Mouse (Mus musculus) forebrain, postnatal 0 days (tissue): ENCODE measurements at regions not wholly inside any gene's neighbourhood (a gene's known extent, or its start where the extent isn't known, plus 50 kb on each side); places are given as distances from the start of the nearest gene placed in this dataset.

Source experiments
- ATAC-seq: fragments of 200-750 bp; cut with Nextera tagmentation; 2 replicates; pipeline ENCODE4 v1.8.0; 2017; ENCODE audit warnings: mild to moderate bottlenecking, moderate library complexity
- DNase-seq: peaks from one replicate; pipeline ENCODE4 v3.0.0-alpha.2; 2015
- H3K27ac ChIP-seq: fragments of 300-500 bp; sonication (generic); 2 replicates; pipeline ENCODE4 v1.5.1; 2014; ENCODE audit warnings: low read depth, mild to moderate bottlenecking, antibody characterized with exemption, low read length, moderate library complexity, mixed read lengths
- H3K27me3 ChIP-seq: fragments of 300-500 bp; sonication (generic); 2 replicates; pipeline ENCODE4 v1.6.1; 2014; ENCODE audit warnings: mild to moderate bottlenecking, low read length, mixed read lengths; ENCODE audit not compliant: insufficient read depth
- H3K36me3 ChIP-seq: fragments of 300-500 bp; sonication (generic); 2 replicates; pipeline ENCODE4 v1.6.1; 2014; ENCODE audit warnings: mild to moderate bottlenecking, moderate library complexity; ENCODE audit not compliant: insufficient read depth
- H3K4me1 ChIP-seq: fragments of 300-500 bp; sonication (generic); 2 replicates; pipeline ENCODE4 v1.6.1; 2014; ENCODE audit warnings: antibody characterized with exemption; ENCODE audit not compliant: insufficient read depth
- H3K4me2 ChIP-seq: fragments of 300-500 bp; sonication (generic); 2 replicates; pipeline ENCODE4 v1.6.1; 2014; ENCODE audit warnings: low read depth, mild to moderate bottlenecking, moderate library complexity
- H3K4me3 ChIP-seq: fragments of 300-500 bp; sonication (generic); 2 replicates; pipeline ENCODE4 v1.5.1; 2014; ENCODE audit warnings: low read depth, low read length, mixed read lengths
- H3K9ac ChIP-seq: fragments of 300-500 bp; sonication (generic); 2 replicates; pipeline ENCODE4 v1.6.1; 2014; ENCODE audit warnings: mild to moderate bottlenecking
- H3K9me3 ChIP-seq: fragments of 300-500 bp; sonication (generic); 2 replicates; pipeline ENCODE4 v1.6.1; 2016; ENCODE audit warnings: low read length
- CTCF ChIP-seq: sonication (generic); IDR thresholded peaks from 2 replicates; pipeline ENCODE4 v1.5.1; 2016; ENCODE audit warnings: antibody characterized with exemption, control low read depth, low read depth
- WGBS: fragments of 180-500 bp; shearing (Covaris S2); extraction: QIAGEN DNeasy Blood & Tissue Kit; methylation state at CpG from one replicate; pipeline ENCODE4 v1.1.7; 2014; 5-methylcytosine and 5-hydroxymethylcytosine counted together

DNA sequence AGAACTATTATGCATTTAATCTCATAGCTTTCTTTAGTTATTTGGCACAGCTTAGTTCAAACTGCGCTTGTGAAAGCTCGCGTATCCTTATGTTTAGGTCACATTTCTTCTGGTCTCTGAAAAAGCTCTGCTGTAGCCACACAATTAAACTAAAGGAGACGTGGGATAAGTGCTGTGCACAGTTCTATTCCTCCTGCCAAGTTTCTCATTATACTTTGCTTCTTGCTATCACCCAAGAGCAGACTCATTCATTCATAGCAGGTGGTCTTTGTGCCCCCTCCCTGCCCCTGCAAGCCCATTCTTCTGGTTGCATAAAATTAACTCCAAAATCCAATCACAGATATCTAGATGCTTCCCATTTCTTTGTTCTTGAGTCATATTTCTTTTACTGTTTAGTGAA lies 403.6 kb upstream of the Map3k7 start:
- no peaks in the 10 kb centered on the region for H3K9me3 ChIP-seq
- H3K4me2 ChIP-seq = no peak overlapping the region
- H3K36me3 ChIP-seq = no peaks in the 10 kb centered on the region
- 26% methylated on average over 4 of the region's 4 CpGs for WGBS
- H3K4me1 ChIP-seq = 0 out of 2 replicates have a peak, but pooled peaks cover 3% of the 10 kb centered on the region
- H3K4me3 ChIP-seq = no peak overlapping the region
- no peak overlapping the region for H3K27ac ChIP-seq
- H3K9ac ChIP-seq = no peak overlapping the region
- ATAC-seq (no peak), DNase-seq (no peak)
- H3K27me3 ChIP-seq = no peaks in the 10 kb centered on the region
- TF ChIP-seq CTCF = no peak

DNA sequence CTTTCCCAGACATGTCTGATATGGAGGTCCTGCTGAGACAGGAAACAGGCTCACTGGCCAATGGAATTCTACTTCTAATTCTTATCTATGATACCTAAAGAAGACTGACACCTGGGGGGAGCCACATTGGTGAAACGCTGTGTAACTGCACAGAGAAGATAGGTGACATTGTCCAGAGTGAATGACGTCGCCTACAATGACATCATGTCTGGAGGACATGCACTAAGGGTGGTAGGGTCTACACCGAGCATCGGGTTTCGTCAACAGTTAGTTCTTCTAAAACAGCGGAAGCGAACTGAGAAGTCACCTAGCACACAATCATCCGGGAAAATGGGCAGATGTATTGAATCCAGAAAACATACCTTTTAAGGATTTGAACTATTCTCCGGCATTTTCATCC lies 402.7 kb upstream of the Map3k7 start:
- Histone ChIP-seq H3K36me3 (no peaks in the 10 kb centered on the region), H3K27ac (no peak overlapping the region), H3K4me1 (0 out of 2 replicates have a peak, but pooled peaks cover 3% of the 10 kb centered on the region), H3K9ac (no peak overlapping the region), H3K27me3 (no peaks in the 10 kb centered on the region), H3K4me2 (no peak overlapping the region), H3K4me3 (no peak overlapping the region), H3K9me3 (no peaks in the 10 kb centered on the region)
- no peak for ATAC-seq
- 94% methylated on average over 10 of the region's 10 CpGs for whole genome bisulfite sequencing
- TF ChIP-seq CTCF = no peak
- DNase-seq = no peak

DNA sequence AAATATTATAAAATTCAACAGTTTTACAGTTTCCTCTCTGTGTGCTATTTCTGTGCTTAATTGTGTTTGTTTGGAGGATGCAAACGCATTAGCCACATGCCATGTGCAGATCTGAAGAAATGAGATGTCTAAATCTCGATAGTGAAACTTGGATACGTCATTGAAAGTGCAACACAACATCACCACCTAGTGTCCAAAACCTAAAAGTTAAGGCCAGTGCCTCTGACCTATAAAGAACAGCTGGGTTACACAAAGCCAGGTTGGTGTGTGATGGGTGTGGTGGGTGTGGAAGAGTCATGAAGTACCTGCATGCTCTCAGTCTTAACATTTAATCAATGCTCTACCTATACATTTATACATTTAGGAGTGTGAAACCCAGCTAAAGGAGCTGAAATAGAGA lies 402.1 kb upstream of the Map3k7 start:
- no peak overlapping the region for H3K4me3 ChIP-seq
- H3K36me3 ChIP-seq = no peaks in the 10 kb centered on the region
- ATAC-seq (no peak), DNase-seq (peak; percentile 17)
- no peaks in the 10 kb centered on the region for H3K27me3 ChIP-seq
- TF ChIP-seq CTCF = peak; percentile 44; the same call in 1 of the 2 replicates
- H3K9me3 ChIP-seq = no peaks in the 10 kb centered on the region
- no peak overlapping the region for H3K4me2 ChIP-seq
- H3K27ac ChIP-seq = no peak overlapping the region
- H3K9ac ChIP-seq = no peak overlapping the region
- WGBS = 29% methylated on average over 3 of the region's 3 CpGs
- H3K4me1 ChIP-seq = 0 out of 2 replicates have a peak, but pooled peaks cover 3% of the 10 kb centered on the region

DNA sequence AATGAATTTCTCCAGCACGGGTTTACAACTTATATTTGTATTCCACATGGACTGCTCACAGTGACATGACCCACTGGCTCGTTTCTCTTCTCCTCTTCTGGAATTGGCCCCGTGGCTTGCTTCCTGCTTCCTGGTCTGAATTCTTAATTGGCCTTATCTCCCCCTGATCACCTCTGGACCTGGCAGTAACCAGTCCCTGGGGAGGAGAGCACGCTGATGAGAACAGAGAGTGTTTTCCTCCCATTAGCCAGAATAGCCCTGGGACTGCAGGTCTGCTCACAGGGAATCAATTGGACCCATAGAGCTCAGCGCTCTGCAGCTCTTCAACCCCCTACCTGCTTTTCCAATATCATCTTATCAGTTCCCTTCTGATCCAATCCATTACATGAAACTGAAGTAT lies 397.7 kb upstream of the Map3k7 start:
- Histone ChIP-seq H3K36me3 (no peaks in the 10 kb centered on the region), H3K9ac (no peak overlapping the region), H3K9me3 (no peaks in the 10 kb centered on the region), H3K4me2 (no peak overlapping the region), H3K4me1 (0 out of 2 replicates have a peak, but pooled peaks cover 3% of the 10 kb centered on the region), H3K4me3 (no peak overlapping the region), H3K27ac (no peak overlapping the region), H3K27me3 (no peaks in the 10 kb centered on the region)
- no peak for ATAC-seq
- TF ChIP-seq CTCF = no peak
- WGBS = 40% methylated on average over 5 of the region's 5 CpGs
- DNase-seq = no peak

DNA sequence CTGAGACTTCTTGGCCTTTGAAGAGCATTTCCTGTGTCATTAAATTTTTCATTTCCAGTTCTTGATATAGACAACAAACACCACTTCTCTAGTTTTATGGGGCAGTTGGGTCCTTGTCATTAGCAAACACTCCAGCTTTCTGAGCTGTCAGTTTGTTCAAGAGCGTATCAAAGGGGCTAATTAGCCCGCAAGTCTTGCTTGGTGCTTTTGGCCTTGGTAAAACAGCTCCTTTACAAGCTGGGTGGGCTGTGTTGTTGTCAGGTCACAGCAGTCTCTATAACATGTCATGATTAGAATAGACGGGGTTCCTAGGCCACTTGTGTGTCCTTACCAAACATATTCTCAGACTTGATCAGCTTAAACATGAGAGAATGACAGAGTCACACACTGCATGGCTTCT lies 397.1 kb upstream of the Map3k7 start:
- H3K27ac ChIP-seq = no peak overlapping the region
- H3K4me2 ChIP-seq = no peak overlapping the region
- H3K27me3 ChIP-seq = no peaks in the 10 kb centered on the region
- H3K4me3 ChIP-seq = no peak overlapping the region
- no peak overlapping the region for H3K9ac ChIP-seq
- DNase-seq (peak; percentile 7), ATAC-seq (no peak)
- H3K36me3 ChIP-seq = no peaks in the 10 kb centered on the region
- 22% methylated on average over 3 of the region's 3 CpGs for WGBS
- TF ChIP-seq CTCF = no peak
- H3K9me3 ChIP-seq = no peaks in the 10 kb centered on the region
- H3K4me1 ChIP-seq = no peaks in the 10 kb centered on the region

DNA sequence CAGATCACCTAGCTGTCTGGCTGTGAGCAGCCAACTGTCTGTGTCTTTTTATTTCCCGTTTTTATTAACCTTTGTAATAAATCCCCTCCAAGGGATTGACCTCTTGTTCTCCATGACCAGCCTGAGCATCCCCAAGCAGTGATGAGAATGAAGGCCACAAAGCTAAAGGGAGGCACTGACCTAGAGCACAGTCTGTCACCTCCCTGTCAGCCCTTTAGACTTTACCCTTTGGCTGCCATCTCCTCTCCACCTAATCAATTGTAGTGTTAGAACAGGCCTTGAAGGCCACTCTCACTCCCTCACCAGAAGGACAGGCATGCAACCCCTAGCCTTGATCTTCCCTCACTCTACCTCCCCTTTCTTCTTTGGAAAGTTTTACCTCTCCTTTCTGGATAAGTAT lies 394.2 kb upstream of the Map3k7 start:
- Histone ChIP-seq H3K9me3 (no peaks in the 10 kb centered on the region), H3K27ac (no peak overlapping the region), H3K4me1 (no peaks in the 10 kb centered on the region), H3K27me3 (no peaks in the 10 kb centered on the region), H3K9ac (no peak overlapping the region), H3K36me3 (no peaks in the 10 kb centered on the region), H3K4me3 (no peak overlapping the region), H3K4me2 (no peak overlapping the region)
- ATAC-seq (no peak), DNase-seq (no peak)
- WGBS = 82% methylated on average over 1 of the region's 1 CpGs
- TF ChIP-seq CTCF = no peak

DNA sequence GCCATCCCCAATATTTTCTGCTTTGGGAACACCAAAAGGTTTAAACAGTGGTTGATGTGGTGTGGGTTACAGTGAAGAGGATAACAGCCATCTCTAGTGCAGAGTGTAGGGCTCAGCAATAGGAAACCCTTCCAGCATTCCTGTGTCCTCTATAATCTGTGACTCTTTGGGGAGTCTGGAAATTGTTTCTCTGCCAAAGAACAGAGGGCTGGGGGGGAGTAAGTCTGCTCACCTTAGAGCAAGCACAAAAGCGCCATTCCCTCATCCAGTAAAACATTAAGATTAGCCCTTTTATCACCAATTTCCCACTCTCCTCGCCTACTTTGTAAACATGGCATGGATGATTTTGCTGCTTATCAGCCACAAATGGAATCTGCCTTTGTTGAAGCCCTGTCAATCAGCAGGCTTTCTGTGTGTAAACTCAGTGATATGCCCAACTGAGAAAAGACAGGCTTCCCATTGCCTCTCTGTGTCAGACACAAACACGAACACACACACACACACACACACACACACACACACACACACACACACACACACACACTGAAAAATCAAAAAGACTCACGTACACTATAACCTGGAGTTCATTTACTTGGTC lies 386.8 kb upstream of the Map3k7 start:
- Histone ChIP-seq H3K4me1 (no peaks in the 10 kb centered on the region), H3K36me3 (no peaks in the 10 kb centered on the region), H3K27ac (no peak overlapping the region), H3K9ac (no peak overlapping the region), H3K4me3 (no peak overlapping the region), H3K27me3 (no peaks in the 10 kb centered on the region), H3K4me2 (no peak overlapping the region), H3K9me3 (no peaks in the 10 kb centered on the region)
- no peak for DNase-seq
- 53% methylated on average over 4 of the region's 4 CpGs for WGBS
- ATAC-seq = no peak
- no peak for TF ChIP-seq CTCF

DNA sequence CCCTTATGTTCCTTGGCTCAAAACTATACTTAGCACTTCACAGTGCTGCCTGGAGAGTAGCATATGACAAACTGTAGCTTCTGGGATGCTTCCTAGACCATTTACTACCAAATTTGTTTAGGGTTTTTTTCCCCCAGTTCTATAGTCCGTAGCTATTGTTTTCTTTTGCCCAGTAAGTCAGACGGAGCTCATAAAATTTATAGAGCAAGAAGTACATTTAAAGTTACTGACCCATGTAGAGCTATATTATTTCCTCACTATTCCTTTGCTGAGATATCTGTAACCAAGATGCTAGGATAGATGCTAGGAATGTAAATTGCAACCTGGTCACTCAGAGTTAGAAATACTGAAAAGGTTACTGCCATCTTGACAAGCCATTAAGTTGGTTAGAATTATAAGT lies 380.4 kb upstream of the Map3k7 start:
- H3K27ac ChIP-seq = no peak overlapping the region
- no peak for ATAC-seq
- H3K4me2 ChIP-seq = no peak overlapping the region
- H3K9ac ChIP-seq = no peak overlapping the region
- H3K4me3 ChIP-seq = no peak overlapping the region
- no peak for TF ChIP-seq CTCF
- H3K27me3 ChIP-seq = no peaks in the 10 kb centered on the region
- DNase-seq = no peak
- H3K9me3 ChIP-seq = no peaks in the 10 kb centered on the region
- 75% methylated on average over 2 of the region's 2 CpGs for WGBS
- no peaks in the 10 kb centered on the region for H3K36me3 ChIP-seq
- no peaks in the 10 kb centered on the region for H3K4me1 ChIP-seq
